ENCODE assay signal across 8 mouse cellular contexts in genomic region chr4:86857113-86858069, GRCm38 (mm10). TPM values are rescaled to one million over a fixed set of nuclear protein-coding genes. Genes with fewer than 3 reads are reported as not detected.
A peak's percentile ranks its signal among the peaks of the same experiment; 100 is the strongest.
DNase-seq lines count a peak whose midpoint lies in the region; ATAC-seq lines count a peak whose summit lies in the region.

Gene Rps6 (minus strand): TSS chr4:86857412.

- ATAC-seq in hindbrain, embryonic 16.5 days, result peak; percentile 99

- peaks cover 15% of the 10 kb centered on the region; the same call in 1 of the 2 replicates for H3K4me1 ChIP-seq in hindbrain, embryonic 16.5 days (ENCODE audit: control insufficient read depth, insufficient read depth, low read depth, low read length)

- peak within 1 kb of the TSS; percentile 86 for H3K4me2 ChIP-seq in hindbrain, embryonic 16.5 days (ENCODE audit: low read length)

- DNase-seq in T-cell, adult 2 months (ENCODE audit: low spot score), result peak; percentile 95
- peak; percentile 94 to 97 for DNase-seq in cerebellum, postnatal 36 days
- DNase-seq in gastrocnemius, adult 18-20 months (ENCODE audit: low spot score), result peak; percentile 98
- peak; percentile 95 to 96 for DNase-seq in left cerebral cortex, adult 18-20 months (ENCODE audit: low spot score in 2 of 2)
- peak; percentile 97 for DNase-seq in right cerebral cortex, adult 18-20 months
- peak; percentile 86 for DNase-seq in urinary bladder, postnatal 10 days (ENCODE audit: low spot score)

- no peaks in the 10 kb centered on the region for H3K9me3 ChIP-seq in hindbrain, embryonic 16.5 days (ENCODE audit: control insufficient read depth, low read length)

- peaks cover 16% of the 10 kb centered on the region for H3K79me2 ChIP-seq in macrophage (ENCODE audit: inconsistent target)

- WGBS in hindbrain, embryonic 16.5 days, result under 1% methylated on average over 62 of the region's 68 CpGs
- under 1% methylated on average over 68 of the region's 68 CpGs for WGBS in macrophage (ENCODE audit: missing documents)

- peaks cover 17% of the 10 kb centered on the region for H3K36me3 ChIP-seq in hindbrain, embryonic 16.5 days (ENCODE audit: control insufficient read depth, insufficient read depth, low read length)
- peaks cover 23% of the 10 kb centered on the region for H3K36me3 ChIP-seq in macrophage (ENCODE audit: inconsistent target)

- H3K27me3 ChIP-seq in hindbrain, embryonic 16.5 days (replicated peaks; ENCODE audit: control insufficient read depth, insufficient read depth, low read length), result no peaks in the 10 kb centered on the region

- peak within 1 kb of the TSS; percentile 100 for H3K9ac ChIP-seq in hindbrain, embryonic 16.5 days (ENCODE audit: low read depth, low read length)

- H3K27ac ChIP-seq in hindbrain, embryonic 16.5 days (ENCODE audit: low read depth, low read length), result peak within 1 kb of the TSS; percentile 95
- H3K27ac ChIP-seq in macrophage, result peak within 1 kb of the TSS; percentile 43

- peak within 1 kb of the TSS; percentile 91 for H3K4me3 ChIP-seq in hindbrain, embryonic 16.5 days (ENCODE audit: low read length)
- H3K4me3 ChIP-seq in macrophage (ENCODE audit: inconsistent target), result peak within 1 kb of the TSS; percentile 69

RNA-seq across cellular contexts. Expression of gene Rps6, which starts in this region (rescaled TPM):
- total RNA-seq in gastrocnemius, adult 18-20 months (2021), result 100 to 1,000 TPM; 423 to 439 TPM
- 300 and 377 TPM in 2 replicates for polyA plus RNA-seq in hindbrain, embryonic 16.5 days (2015; fragmentation: Nextera tagmentation; extraction: Ambion mirVana)
- total RNA-seq in left cerebral cortex, adult 18-20 months (2021), result 100 to 1,000 TPM; 437 to 446 TPM
- 100 to 1,000 TPM in 3 of 26 experiments, 10 to 100 TPM in 23; 52.4 to 231 (median 76.1) TPM for total RNA-seq in macrophage (2018; cell fraction: chromatin; rRNA removed)
- total RNA-seq in macrophage (2018; cell fraction: cytosol; rRNA removed), result 1,000 to 10,000 TPM in 1 of 26 experiments, 100 to 1,000 TPM in 25; 538 to 1,350 (median 706) TPM
- total RNA-seq in macrophage (2018; cell fraction: nucleus; rRNA removed), result 100 to 1,000 TPM in 25 of 26 experiments, 10 to 100 TPM in 1; 87.1 to 265 (median 139) TPM
- 672 to 1,126 TPM (median 971 TPM) in 3 replicates for polyA plus RNA-seq in macrophage (2018)

Comparison
In these comparisons a context has a peak if more than half of its experiments do, and no peak if none do; other contexts are left out.
1. Peak in every context shown above with its lines: DNase-seq, ATAC-seq, H3K4me3 ChIP-seq and H3K27ac ChIP-seq.